Comparison of ENCODE assay signal across 20 mouse cellular contexts in the genomic region with DNA sequence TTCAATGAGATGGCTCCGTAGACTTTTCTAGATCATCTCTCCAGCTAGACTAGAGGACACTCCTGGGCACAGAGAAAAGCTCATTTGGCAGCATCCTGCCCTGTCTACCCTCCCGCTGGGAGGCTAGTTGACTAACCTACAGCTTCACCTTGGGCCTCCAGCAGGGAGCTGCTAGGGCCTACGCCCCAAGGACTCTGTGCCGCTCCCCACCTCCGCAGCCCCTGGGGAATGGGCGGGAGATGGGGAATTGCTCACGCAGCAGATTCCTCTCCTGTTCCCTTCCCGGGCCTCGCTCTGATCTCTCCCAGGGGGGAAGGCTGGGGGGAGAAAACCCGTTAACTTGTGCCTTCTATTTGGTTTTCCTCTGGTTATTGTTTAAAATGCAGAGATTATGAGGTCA. TPM values are rescaled to one million over a fixed set of nuclear protein-coding genes. Genes with fewer than 3 reads are reported as not detected.
"Had no signal": no experiment of that assay in that cellular context is flagged by ENCODE, and none has a peak within 500 bp of the region (broad histone marks: within the 10 kb centered on the region; RNA-seq: fewer than 3 reads in every experiment).

No protein-coding gene starts in this region.

- H3K27ac ChIP-seq: kidney, postnatal 0 days; limb, embryonic 13.5 days; liver, embryonic 15.5 days; macrophage; midbrain, embryonic 13.5 days; neural tube, embryonic 15.5 days had no signal

- H3K36me3 ChIP-seq: limb, embryonic 13.5 days; liver, embryonic 15.5 days; midbrain, embryonic 13.5 days; neural tube, embryonic 15.5 days had no signal

- ATAC-seq: midbrain, embryonic 13.5 days had no signal

- H3K4me2 ChIP-seq: limb, embryonic 13.5 days; liver, embryonic 15.5 days; midbrain, embryonic 13.5 days; neural tube, embryonic 15.5 days had no signal

- H3K9me3 ChIP-seq: limb, embryonic 13.5 days; liver, embryonic 15.5 days; megakaryocyte, embryonic 14.5 days; midbrain, embryonic 13.5 days; neural tube, embryonic 15.5 days had no signal

- DNase-seq: kidney, adult 11 months; kidney, adult 9 months; kidney, postnatal 36 days; layer of hippocampus, adult 9-11 months; layer of hippocampus, postnatal 36 days; lung, adult 2 months; lung, postnatal 10 days; thymus, postnatal 36 days had no signal

- H3K4me1 ChIP-seq: liver, embryonic 15.5 days had no signal

- H3K4me3 ChIP-seq: limb, embryonic 13.5 days; liver, embryonic 15.5 days; megakaryocyte, embryonic 14.5 days; midbrain, embryonic 13.5 days; myocyte; neural tube, embryonic 15.5 days had no signal

- H3K9ac ChIP-seq: limb, embryonic 13.5 days; liver, embryonic 15.5 days; midbrain, embryonic 13.5 days; neural tube, embryonic 15.5 days had no signal

RNA-seq across cellular contexts. Expression of a gene that starts 36.4 kb away (rescaled TPM):
- total RNA-seq: layer of hippocampus, adult 18-20 months; layer of hippocampus, postnatal 36 days; left cerebral cortex, postnatal 36 days had no signal
- polyA plus RNA-seq: liver, adult 2 months; liver, embryonic 15.5 days; macrophage; thymus, postnatal 0 days had no signal
